Mouse (Mus musculus): Measurements from ENCODE around the gene Ephb3.

DNA sequence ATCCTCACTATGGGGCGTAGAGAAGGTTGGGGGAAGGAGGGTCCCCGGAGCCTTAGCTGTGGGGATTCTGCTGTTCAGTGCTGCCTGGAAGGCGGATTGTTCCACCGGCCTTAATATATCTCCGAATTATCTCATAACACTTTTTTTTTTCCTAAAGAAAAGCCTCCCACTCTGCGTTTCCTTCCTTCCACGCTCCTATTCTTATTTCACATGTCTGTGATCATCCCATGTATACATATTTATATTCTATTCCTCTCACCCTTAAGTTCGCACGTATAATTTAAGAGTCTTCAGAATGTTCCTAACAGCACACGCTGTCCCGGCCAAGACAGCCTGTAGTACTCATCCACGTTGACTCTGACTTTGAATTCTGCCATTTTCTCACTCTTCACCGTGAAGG, 35.8 kb upstream of the Ephb3 start:
- no peak for TF ChIP-seq CTCF (IDR thresholded peaks at IDR 0.05; ENCODE audit: low read depth)
- no peak for TF ChIP-seq EP300 (IDR thresholded peaks at IDR 0.05; ENCODE audit: low read depth)

All from liver, postnatal 0 days (tissue).